Comparison of ENCODE assay signal across 25 mouse cellular contexts in genomic region chr11:25752418-25752817, GRCm38 (mm10).
"Had no signal": no experiment of that assay in that cellular context is flagged by ENCODE, and none has a peak within 500 bp of the region (broad histone marks: within the 10 kb centered on the region; RNA-seq: fewer than 3 reads in every experiment).

No protein-coding gene starts in this region.

- H3K27me3 ChIP-seq: heart, embryonic 12.5 days; hindbrain, embryonic 12.5 days; intestine, embryonic 15.5 days; limb, embryonic 13.5 days; limb, embryonic 15.5 days; liver, embryonic 12.5 days had no signal

- ATAC-seq: hindbrain, embryonic 16.5 days; inflammation-experienced regulatory T-cells, adult 6 months; intestine, embryonic 15.5 days; intestine, postnatal 0 days; liver, embryonic 12.5 days had no signal

- DNase-seq: gastrocnemius, postnatal 25 days; heart, adult 18-20 months; heart, postnatal 10 days; heart, postnatal 4 days; kidney, adult 18-20 months; kidney, adult 8-10 months; kidney, postnatal 10 days; kidney, postnatal 25 days; kidney, postnatal 4 days; layer of hippocampus, postnatal 36 days; lung, adult 18-20 months had no signal

- H3K4me1 ChIP-seq: heart, embryonic 12.5 days; hindbrain, embryonic 12.5 days; intestine, embryonic 15.5 days; limb, embryonic 13.5 days; limb, embryonic 15.5 days; liver, embryonic 12.5 days had no signal

- H3K27ac ChIP-seq: heart, embryonic 10.5 days; hindbrain, embryonic 10.5 days; hindbrain, embryonic 12.5 days; hindbrain, embryonic 14.5 days; intestine, embryonic 15.5 days; layer of hippocampus, adult 2 months; limb, embryonic 13.5 days; limb, embryonic 15.5 days; liver, embryonic 12.5 days; liver, embryonic 14.5 days had no signal

- H3K4me2 ChIP-seq: heart, embryonic 12.5 days; hindbrain, embryonic 12.5 days; hindbrain, embryonic 14.5 days; intestine, embryonic 15.5 days; limb, embryonic 13.5 days; limb, embryonic 15.5 days; liver, embryonic 12.5 days had no signal

- H3K9ac ChIP-seq: heart, embryonic 12.5 days; hindbrain, embryonic 12.5 days; hindbrain, embryonic 14.5 days; intestine, embryonic 15.5 days; limb, embryonic 13.5 days; limb, embryonic 15.5 days; liver, embryonic 12.5 days; liver, embryonic 14.5 days had no signal

- H3K9me3 ChIP-seq: hindbrain, embryonic 10.5 days; hindbrain, embryonic 12.5 days; intestine, embryonic 15.5 days; limb, embryonic 13.5 days; limb, embryonic 15.5 days; liver, embryonic 12.5 days had no signal

- H3K4me3 ChIP-seq: heart, embryonic 10.5 days; heart, embryonic 12.5 days; hindbrain, embryonic 10.5 days; hindbrain, embryonic 12.5 days; intestine, embryonic 15.5 days; layer of hippocampus, adult 2 months; limb, embryonic 13.5 days; limb, embryonic 15.5 days; liver, embryonic 12.5 days had no signal

- H3K36me3 ChIP-seq: heart, embryonic 10.5 days; heart, embryonic 12.5 days; hindbrain, embryonic 10.5 days; hindbrain, embryonic 12.5 days; intestine, embryonic 15.5 days; limb, embryonic 13.5 days; limb, embryonic 15.5 days; liver, embryonic 12.5 days had no signal
